Comparison of ENCODE assay signal across 13 mouse cellular contexts in the genomic region with DNA sequence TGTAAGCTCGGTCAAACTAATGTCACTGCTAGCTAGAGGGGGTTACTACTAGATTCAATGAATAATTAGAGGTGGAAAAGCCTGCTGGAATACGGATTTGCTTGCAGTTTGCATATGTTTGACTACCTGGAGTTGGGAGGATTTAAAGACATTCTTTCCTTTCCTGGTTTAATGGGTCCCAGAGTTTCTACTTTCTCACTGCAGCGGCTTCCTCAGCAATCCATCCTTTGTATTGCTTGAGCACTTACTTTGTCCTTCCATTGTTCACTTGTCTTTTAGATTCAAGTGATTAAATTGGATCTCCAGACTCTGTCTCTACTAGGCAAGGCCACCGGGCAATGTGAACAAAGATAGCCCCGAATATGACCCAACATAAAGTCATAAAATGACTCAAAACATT.
"Had no signal": no experiment of that assay in that cellular context is flagged by ENCODE, and none has a peak within 500 bp of the region (broad histone marks: within the 10 kb centered on the region; RNA-seq: fewer than 3 reads in every experiment).

No protein-coding gene starts in this region.

- H3K27me3 ChIP-seq: midbrain, embryonic 12.5 days; midbrain, embryonic 15.5 days; neural tube, embryonic 12.5 days; stomach, embryonic 15.5 days had no signal

- DNase-seq: liver, postnatal 0 days; lung, embryonic 14.5 days; lung, postnatal 10 days; lung, postnatal 4 days; right cerebral cortex, postnatal 14 days; thymus, postnatal 14 days; thymus, postnatal 36 days had no signal

- H3K4me1 ChIP-seq: midbrain, embryonic 12.5 days; stomach, embryonic 15.5 days had no signal

- ATAC-seq: liver, postnatal 0 days; midbrain, embryonic 15.5 days had no signal

- H3K27ac ChIP-seq: midbrain, embryonic 10.5 days; midbrain, embryonic 12.5 days; midbrain, embryonic 15.5 days; neural tube, embryonic 12.5 days; stomach, embryonic 15.5 days; stomach, postnatal 0 days had no signal

- H3K4me2 ChIP-seq: lung, embryonic 14.5 days; midbrain, embryonic 12.5 days; midbrain, embryonic 15.5 days; neural tube, embryonic 12.5 days; stomach, embryonic 15.5 days had no signal

- H3K9ac ChIP-seq: liver, postnatal 0 days; lung, embryonic 14.5 days; midbrain, embryonic 12.5 days; midbrain, embryonic 15.5 days; neural tube, embryonic 12.5 days; stomach, embryonic 15.5 days had no signal

- H3K36me3 ChIP-seq: midbrain, embryonic 10.5 days; midbrain, embryonic 12.5 days; midbrain, embryonic 15.5 days; neural tube, embryonic 12.5 days; stomach, embryonic 15.5 days had no signal

- H3K4me3 ChIP-seq: midbrain, embryonic 10.5 days; midbrain, embryonic 12.5 days; midbrain, embryonic 15.5 days; neural tube, embryonic 12.5 days; stomach, embryonic 15.5 days had no signal

- H3K9me3 ChIP-seq: midbrain, embryonic 10.5 days; midbrain, embryonic 12.5 days; midbrain, embryonic 15.5 days; neural tube, embryonic 12.5 days; stomach, embryonic 15.5 days had no signal
